Mouse (Mus musculus): ENCODE results near the gene Rpl3. TPM values are rescaled to one million over a fixed set of nuclear protein-coding genes. Genes with fewer than 3 reads are reported as not detected.

Gene Rpl3
- polyA plus RNA-seq (2016; fragmentation: Nextera tagmentation; extraction: Ambion mirVana), result 1,023 and 1,061 TPM in 2 replicates

GRCm38 (mm10) chr15:80091121-80091955 lies at the start of gene Rpl3, which contains the start of gene Syngr1:
Gene Rpl3 (minus strand): TSS chr15:80091868.
Gene Syngr1 (plus strand): TSS chr15:80091334.
- peaks cover 62% of the 10 kb centered on the region for H3K27me3 ChIP-seq (ENCODE audit: poor library complexity, severe bottlenecking)
- peak; percentile 76 for DNase-seq (ENCODE audit: extremely low spot score, low spot score)
- WGBS, result under 1% methylated on average over 85 of the region's 86 CpGs
- H3K27ac ChIP-seq, result peak within 1 kb of the TSS; percentile 76
- H3K36me3 ChIP-seq (replicated peaks), result no peaks in the 10 kb centered on the region
- H3K4me3 ChIP-seq, result peak within 1 kb of the TSS; percentile 77
- H3K4me1 ChIP-seq, result peaks cover 30% of the 10 kb centered on the region
- H3K9me3 ChIP-seq, result peaks cover 3% of the 10 kb centered on the region; the same call in 1 of the 2 replicates

GRCm38 (mm10) chr15:80140878-80141277 lies 49.2 kb upstream of the Rpl3 start:
- WGBS, result 94% methylated on average over 3 of the region's 3 CpGs
- peaks cover 91% of the 10 kb centered on the region for H3K36me3 ChIP-seq (replicated peaks)
- no peak for DNase-seq (ENCODE audit: extremely low spot score, low spot score)

DNA sequence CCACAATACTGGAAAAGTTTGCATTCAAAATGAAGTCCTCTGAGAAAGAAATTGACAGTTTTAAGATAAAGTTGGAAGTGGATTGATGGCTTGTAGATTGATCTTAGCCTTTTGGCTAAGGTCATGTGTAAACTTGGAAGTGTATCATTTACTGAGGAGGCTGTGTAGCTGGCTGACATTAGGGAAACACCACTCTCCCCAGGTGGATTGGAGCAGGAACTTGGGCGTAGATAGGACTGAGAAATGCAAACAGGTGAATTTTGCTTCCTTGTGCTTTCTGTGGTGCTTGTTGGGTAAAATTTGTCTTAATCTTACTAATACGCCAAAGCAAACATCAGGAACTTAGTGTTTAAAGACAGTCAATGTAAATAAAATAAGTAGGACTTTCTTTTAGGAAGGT lies 48.6 kb upstream of the Rpl3 start:
- no peak overlapping the region for H3K27ac ChIP-seq
- DNase-seq (ENCODE audit: extremely low spot score, low spot score), result no peak
- peaks cover 8% of the 10 kb centered on the region; the same call in 1 of the 2 replicates for H3K9me3 ChIP-seq
- H3K27me3 ChIP-seq (ENCODE audit: poor library complexity, severe bottlenecking), result no peaks in the 10 kb centered on the region
- 97% methylated on average over 2 of the region's 2 CpGs for WGBS
- peaks cover 90% of the 10 kb centered on the region for H3K36me3 ChIP-seq (replicated peaks)
- H3K4me1 ChIP-seq, result peaks cover 11% of the 10 kb centered on the region
- H3K4me3 ChIP-seq, result no peak overlapping the region

More at GRCm38 (mm10) chr15:80140878-80141277, 49.2 kb upstream of the Rpl3 start:
- Histone ChIP-seq H3K27ac (no peak overlapping the region), H3K9me3 (peaks cover 8% of the 10 kb centered on the region; the same call in 1 of the 2 replicates), H3K27me3 (ENCODE audit: poor library complexity, severe bottlenecking) (no peaks in the 10 kb centered on the region), H3K4me3 (no peak overlapping the region), H3K4me1 (peaks cover 11% of the 10 kb centered on the region)

DNA sequence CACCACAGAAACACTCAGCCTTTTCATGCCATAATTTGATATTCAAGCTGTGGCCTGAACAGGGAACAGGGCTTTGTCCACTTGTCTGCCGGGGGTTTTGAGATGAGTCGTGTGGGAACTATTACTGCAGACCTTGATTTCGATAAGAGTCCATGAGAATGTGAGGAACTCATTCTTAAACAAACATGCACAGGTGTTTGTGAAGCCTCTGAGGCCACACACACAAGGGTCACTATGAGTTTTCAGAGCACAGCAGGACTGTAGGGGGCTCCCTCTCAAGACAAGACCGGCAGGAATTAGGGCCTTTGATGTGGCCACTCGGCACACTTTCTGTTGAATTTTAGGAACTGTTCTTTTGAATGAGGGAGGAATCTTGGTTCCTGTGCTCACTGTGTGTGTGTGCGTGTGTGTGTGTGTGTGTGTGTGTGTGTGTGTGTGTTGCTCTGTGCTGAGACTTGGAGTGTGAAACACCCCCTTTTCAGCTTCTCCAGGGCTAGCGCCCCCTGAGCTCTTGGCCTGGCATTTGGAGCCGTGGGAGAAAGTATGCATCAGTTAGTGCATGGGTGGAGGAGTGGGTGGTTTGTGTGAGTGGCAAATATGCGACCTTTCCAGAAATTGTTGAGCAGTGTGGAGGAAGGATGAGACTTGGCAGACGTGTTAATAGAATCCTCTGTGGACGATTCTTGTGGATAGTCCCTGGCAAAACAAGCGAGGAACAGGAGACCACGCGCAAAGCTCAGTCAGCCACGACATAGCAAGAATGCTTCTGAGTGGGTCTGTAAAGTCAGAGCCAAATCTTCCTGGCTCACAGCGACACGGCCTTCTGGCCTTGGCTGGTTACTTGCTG lies 46.5 kb upstream of the Rpl3 start:
- 86% methylated on average over 17 of the region's 17 CpGs for WGBS
- H3K4me3 ChIP-seq, result no peak overlapping the region
- no peak for DNase-seq (ENCODE audit: extremely low spot score, low spot score)
- peaks cover 8% of the 10 kb centered on the region; the same call in 1 of the 2 replicates for H3K9me3 ChIP-seq
- peaks cover 71% of the 10 kb centered on the region for H3K36me3 ChIP-seq (replicated peaks)
- peaks cover 27% of the 10 kb centered on the region for H3K4me1 ChIP-seq
- no peak overlapping the region for H3K27ac ChIP-seq
- no peaks in the 10 kb centered on the region for H3K27me3 ChIP-seq (ENCODE audit: poor library complexity, severe bottlenecking)

GRCm38 (mm10) chr15:80136645-80137044 lies 45.0 kb upstream of the Rpl3 start:
- Histone ChIP-seq H3K27me3 (ENCODE audit: poor library complexity, severe bottlenecking) (no peaks in the 10 kb centered on the region), H3K4me3 (no peak overlapping the region), H3K27ac (no peak overlapping the region), H3K9me3 (peaks cover 1% of the 10 kb centered on the region; the same call in 1 of the 2 replicates), H3K4me1 (peaks cover 32% of the 10 kb centered on the region), H3K36me3 (replicated peaks) (peaks cover 56% of the 10 kb centered on the region)
- DNase-seq (ENCODE audit: extremely low spot score, low spot score), result no peak
- WGBS, result 95% methylated on average over 3 of the region's 3 CpGs

DNA sequence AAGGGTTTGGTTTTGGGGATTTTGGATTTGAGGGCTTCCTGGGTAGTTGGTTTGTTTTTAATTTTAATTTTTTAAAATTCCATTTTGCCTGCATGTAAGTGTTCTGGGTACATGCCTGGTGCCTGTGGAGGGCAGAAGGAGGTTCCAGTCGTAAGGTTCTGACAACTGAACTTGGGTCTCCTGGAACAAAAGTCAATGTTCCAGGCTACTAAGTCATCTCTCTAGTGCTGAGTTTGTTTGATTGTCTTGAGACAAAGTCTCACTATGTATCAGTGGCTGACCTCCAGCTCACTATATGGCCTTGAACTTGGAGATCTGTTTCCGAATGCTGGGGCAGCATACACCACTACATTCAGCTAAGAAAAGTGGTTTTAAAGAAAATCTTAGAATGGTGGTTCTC lies 43.8 kb upstream of the Rpl3 start:
- no peak for DNase-seq (ENCODE audit: extremely low spot score, low spot score)
- Histone ChIP-seq H3K27ac (no peak overlapping the region), H3K4me3 (no peak overlapping the region), H3K27me3 (ENCODE audit: poor library complexity, severe bottlenecking) (no peaks in the 10 kb centered on the region; the same call in 1 of the 2 replicates), H3K36me3 (replicated peaks) (peaks cover 44% of the 10 kb centered on the region), H3K9me3 (no peaks in the 10 kb centered on the region), H3K4me1 (peaks cover 32% of the 10 kb centered on the region)
- 96% methylated on average over 2 of the region's 2 CpGs for WGBS

- H3K27ac ChIP-seq, result peak overlapping the region; percentile 100
- 83% methylated on average over 9 of the region's 9 CpGs for WGBS
- no peak for DNase-seq (ENCODE audit: extremely low spot score, low spot score)
- H3K27me3 ChIP-seq (ENCODE audit: poor library complexity, severe bottlenecking), result no peaks in the 10 kb centered on the region; the same call in 1 of the 2 replicates
- H3K36me3 ChIP-seq (replicated peaks), result peaks cover 34% of the 10 kb centered on the region
- peaks cover 32% of the 10 kb centered on the region for H3K4me1 ChIP-seq
- no peaks in the 10 kb centered on the region for H3K9me3 ChIP-seq
- H3K4me3 ChIP-seq, result peak overlapping the region; percentile 84
These were observed 42.8 kb upstream of the Rpl3 start for GRCm38 (mm10) chr15:80134450-80134847.

DNA sequence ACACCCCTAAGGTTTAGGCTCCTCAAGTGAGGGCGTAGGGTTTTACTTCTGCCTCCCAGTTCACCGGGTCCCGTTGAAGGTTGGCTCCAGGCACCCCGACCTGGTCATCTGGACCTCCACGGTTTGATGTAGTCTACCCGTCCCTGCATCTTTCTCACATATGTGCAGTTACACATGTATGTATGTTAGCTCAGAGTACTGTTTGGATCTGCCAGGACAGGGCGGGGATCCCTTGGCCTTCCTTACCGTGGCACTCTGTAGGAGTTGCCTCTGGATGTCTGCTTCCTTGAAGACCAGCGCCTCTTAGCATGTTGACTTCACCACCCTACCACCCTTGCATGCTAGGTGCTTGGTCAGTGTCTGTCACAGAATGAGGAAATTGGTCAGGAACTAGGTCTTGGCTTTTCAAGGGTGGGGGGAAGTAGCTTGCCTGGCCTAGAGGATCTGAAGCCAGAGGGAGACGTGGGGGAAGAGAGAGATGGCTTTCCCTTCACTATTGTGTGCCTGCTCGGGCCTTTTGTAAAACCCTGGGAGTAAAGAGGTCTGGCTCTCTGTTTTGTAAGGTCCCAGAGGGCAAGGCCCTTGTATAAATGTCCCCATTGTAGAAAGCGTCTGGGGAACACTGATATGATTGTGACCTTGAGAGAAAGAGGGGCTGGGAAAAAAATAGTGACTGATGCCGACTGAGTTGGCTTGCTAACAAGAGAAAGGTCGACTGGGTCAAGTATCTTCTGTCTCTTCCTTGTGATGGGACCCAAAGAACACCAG lies 42.2 kb upstream of the Rpl3 start:
- Histone ChIP-seq H3K27me3 (ENCODE audit: poor library complexity, severe bottlenecking) (no peaks in the 10 kb centered on the region; the same call in 1 of the 2 replicates), H3K4me3 (peak overlapping the region; percentile 84), H3K36me3 (replicated peaks) (peaks cover 28% of the 10 kb centered on the region), H3K9me3 (no peaks in the 10 kb centered on the region), H3K27ac (peak overlapping the region; percentile 100), H3K4me1 (peaks cover 32% of the 10 kb centered on the region)
- no peak for DNase-seq (ENCODE audit: extremely low spot score, low spot score)
- WGBS, result 19% methylated on average over 14 of the region's 14 CpGs

- peak; percentile 93 for DNase-seq (ENCODE audit: extremely low spot score, low spot score)
- Histone ChIP-seq H3K4me3 (peak within 1 kb of the TSS; percentile 84), H3K36me3 (replicated peaks) (peaks cover 23% of the 10 kb centered on the region), H3K9me3 (no peaks in the 10 kb centered on the region), H3K27ac (peak within 1 kb of the TSS; percentile 100), H3K4me1 (peaks cover 29% of the 10 kb centered on the region), H3K27me3 (ENCODE audit: poor library complexity, severe bottlenecking) (no peaks in the 10 kb centered on the region; the same call in 1 of the 2 replicates)
- under 1% methylated on average over 59 of the region's 59 CpGs for WGBS
These were observed 41.4 kb upstream of the Rpl3 start, which contains the start of gene Tab1 for GRCm38 (mm10) chr15:80132993-80133586. Gene Tab1 (plus strand): TSS chr15:80133127.

DNA sequence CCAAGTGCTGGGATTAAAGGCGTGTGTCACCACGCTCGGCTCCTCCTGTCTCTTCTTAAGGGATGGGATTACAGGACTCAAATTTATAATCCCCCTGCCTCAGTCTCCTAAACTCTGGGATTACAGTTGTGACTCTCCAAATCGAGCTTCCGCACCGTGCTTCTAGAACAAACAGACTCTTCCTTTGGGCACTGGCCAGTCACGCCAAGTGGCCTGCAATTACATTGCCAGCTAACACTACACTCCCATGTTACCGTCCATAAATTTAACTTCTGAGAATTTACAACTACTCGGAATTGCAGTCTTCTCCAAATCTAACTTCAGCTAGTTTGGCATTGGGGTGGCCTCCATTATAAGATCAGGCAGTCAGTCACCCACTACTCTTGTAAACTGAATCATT lies 40.8 kb upstream of the Rpl3 start:
- no peaks in the 10 kb centered on the region; the same call in 1 of the 2 replicates for H3K27me3 ChIP-seq (ENCODE audit: poor library complexity, severe bottlenecking)

DNA sequence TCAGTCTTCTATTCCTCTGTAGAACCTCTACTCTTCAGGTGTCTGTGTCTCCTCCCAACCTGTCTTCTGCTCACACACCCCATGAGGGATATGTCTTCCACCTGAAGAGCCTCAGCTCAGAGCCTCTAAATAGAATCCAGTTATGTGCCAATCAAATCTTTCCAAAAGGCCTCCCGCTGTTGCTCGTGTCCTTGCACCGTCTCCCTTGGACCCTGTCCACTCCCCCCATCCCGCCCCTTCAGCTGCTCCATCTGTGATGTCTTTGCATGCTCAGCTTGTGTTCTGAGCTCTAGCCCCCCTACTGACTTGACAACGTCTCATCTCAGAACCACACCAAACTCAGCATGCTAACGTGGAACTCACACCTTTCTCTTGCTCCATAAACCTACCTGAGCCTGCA lies 39.8 kb upstream of the Rpl3 start:
- Histone ChIP-seq H3K27ac (no peak overlapping the region), H3K4me1 (peaks cover 21% of the 10 kb centered on the region), H3K27me3 (ENCODE audit: poor library complexity, severe bottlenecking) (no peaks in the 10 kb centered on the region; the same call in 1 of the 2 replicates), H3K9me3 (no peaks in the 10 kb centered on the region), H3K4me3 (no peak overlapping the region), H3K36me3 (replicated peaks) (peaks cover 8% of the 10 kb centered on the region)
- WGBS, result 86% methylated on average over 6 of the region's 6 CpGs
- no peak for DNase-seq (ENCODE audit: extremely low spot score, low spot score)

More for the DNA sequence above, 40.8 kb upstream of the Rpl3 start:
- WGBS, result 86% methylated on average over 9 of the region's 9 CpGs
- Histone ChIP-seq H3K36me3 (replicated peaks) (peaks cover 18% of the 10 kb centered on the region), H3K9me3 (no peaks in the 10 kb centered on the region), H3K4me3 (peak overlapping the region; percentile 84), H3K27ac (peak overlapping the region; percentile 100), H3K4me1 (peaks cover 23% of the 10 kb centered on the region)
- no peak for DNase-seq (ENCODE audit: extremely low spot score, low spot score)
